Mouse (Mus musculus) hindlimb bud, embryonic 11.5 days (tissue): ENCODE measurements around the gene Dennd1b.

ENCODE experiments used
- DNase-seq: peaks from one replicate; pipeline ENCODE4 v3.0.0-alpha.2; 2012; ENCODE audit warnings: low read depth, low spot score; ENCODE audit errors: extremely low spot score

Dennd1b gene

DNA sequence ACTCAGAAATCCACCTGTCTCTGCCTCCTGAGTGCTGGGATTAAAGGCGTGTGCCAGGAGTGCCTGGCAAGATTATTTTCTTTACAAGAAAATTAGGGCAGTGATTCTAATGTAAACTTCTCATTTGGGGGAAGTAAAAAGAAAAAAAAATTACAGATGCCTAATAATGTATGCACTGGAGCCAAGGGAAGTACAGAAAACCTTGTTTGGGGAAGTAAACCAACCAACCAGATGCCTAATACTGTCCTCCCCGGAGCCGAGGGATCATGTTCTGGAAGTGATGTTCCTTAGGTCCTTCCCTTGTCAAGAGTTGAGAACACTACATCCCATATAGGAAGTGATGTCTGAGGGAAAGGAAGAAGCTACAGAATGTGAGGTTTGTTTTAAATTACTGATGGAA lies 44.2 kb downstream of the Dennd1b start:
- no peak for DNase-seq

DNA sequence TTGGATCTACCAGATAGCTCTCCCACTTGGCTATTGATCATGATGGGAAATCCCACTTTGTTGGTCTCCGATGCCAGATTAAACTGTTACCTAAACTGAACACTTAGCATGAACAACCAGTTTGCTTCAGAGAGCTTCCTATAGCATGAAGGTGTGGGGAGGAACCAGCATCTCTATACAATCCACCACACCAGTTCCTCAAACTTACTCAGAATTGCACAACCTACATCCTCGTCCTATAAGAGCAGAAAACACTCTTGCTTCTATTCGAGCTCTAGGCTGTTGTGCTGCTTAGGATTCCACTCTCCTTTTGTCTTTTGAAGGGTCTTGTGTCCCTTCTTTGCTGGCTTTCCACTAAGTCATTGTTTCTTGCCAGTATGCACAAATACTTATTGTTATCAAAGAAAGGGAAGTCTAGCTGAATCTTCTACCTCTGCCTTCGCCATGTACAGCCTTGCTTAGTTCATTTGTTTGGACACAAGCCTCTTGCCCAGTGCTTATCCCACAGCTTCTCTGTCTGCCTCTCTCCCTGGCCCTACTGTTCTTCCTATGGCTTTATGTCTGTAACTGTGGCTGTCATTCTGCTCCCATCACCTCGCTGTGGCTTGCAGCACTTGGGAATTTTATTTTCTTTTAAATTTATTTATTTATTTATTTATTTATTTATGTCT lies 52.0 kb downstream of the Dennd1b start:
- DNase-seq = no peak

DNA sequence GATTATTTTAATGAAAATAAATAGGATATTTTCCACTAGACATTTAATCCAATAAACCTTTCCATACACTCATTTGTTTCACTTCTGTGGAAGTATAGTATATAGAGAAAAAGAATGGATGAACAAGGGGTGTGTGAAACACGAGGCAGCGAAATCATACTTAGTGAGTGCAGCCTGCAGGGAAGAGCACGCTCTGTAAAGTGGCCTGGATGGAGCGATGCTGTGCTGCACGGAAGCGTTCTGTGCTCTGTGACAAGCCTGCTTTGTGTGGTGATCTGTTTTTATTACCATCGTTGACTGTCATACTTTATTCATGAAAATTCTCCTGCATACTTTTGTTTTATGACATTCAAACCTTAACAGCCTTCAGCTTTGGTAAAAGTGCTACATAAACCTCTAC lies 58.1 kb downstream of the Dennd1b start:
- DNase-seq = no peak

DNA sequence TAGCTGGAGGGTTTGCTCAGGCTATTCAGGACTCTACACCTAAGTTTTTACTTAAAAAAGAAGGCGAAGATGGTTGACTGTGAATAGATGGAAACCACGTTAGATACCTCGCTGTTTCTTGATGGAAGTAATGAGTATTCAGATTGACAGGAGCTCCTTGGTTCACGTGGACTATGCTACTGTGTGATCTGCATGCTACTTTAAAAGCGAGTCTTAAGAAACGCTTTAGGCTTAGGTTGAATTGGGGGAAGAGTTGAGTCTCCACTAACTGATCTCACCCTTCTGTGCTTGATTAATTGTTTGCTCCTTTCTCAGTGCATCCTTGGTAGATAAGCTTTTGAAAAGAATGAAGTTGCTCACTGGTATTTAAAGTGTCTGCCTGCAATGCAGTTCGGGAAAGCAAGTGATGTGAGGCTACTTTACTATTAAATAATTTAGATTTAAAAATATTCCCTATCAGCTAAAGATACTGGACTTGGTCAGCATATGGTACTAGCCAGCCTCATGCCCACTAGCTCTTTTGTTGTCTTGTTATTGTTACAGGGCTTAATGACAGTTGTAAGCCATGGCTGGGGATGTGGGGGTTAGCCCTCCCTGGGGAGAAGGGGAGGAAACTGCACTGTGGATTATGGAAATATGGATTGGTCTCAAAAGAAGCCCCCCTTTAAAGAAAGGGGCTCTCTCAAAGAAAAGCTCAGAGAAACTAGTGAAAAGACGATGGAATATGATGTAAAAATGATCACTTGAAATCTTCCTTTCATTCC lies 62.8 kb downstream of the Dennd1b start:
- no peak for DNase-seq

DNA sequence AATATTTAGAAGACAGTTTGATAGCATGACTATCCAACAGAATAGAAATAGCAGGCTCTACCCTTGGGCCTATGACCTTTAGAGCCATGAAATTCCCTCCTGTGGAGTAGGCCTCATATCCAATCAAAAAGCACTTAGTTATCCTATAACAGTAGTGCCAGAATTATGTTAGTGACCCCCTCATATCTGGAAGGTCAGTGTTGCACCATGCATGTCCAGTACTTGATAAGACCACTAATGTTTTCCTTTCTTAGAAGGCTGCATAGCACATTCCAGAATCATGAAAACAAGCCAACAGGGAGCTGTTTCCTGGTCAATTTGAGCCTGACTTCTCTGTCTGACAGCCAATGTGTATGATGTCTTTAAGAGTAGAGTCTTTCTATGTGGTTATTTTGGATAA lies 66.3 kb downstream of the Dennd1b start:
- no peak for DNase-seq

DNA sequence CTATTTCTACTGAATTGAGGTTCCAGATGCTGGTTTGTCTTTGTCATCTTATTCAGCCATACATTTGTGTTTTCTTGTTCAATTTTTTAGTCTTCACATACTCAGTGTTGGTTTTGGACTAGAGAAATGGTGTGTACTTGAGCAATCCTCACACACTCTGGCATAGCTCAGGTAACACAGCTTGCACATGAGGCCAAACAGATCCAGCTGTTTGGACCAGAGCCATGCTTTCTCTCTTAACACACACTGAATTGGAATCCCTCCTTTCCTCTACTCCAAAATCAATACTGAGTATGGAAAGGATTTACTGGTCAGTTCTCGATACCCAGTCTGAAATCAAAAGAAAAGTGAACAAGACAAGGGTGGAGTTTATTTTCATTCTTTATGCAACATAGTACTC lies 69.2 kb downstream of the Dennd1b start:
- no peak for DNase-seq

DNA sequence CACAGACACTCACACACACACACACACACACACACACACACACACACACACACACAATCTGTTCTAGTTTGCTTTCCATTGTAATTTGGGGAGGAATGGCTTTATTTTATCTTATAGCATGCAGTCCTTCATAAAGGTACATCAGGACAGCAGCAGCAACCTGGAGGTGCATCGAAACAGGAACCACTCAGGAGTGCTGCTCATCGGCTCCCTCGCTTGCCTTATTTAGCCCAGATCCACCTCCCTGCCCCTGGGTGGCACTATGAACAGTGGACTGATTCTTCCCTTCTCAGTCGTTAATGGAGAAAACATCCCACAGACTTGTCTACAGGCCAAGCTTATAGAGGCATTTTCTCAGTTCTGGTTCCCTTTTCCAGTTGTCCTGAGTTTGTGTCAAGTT lies 71.9 kb downstream of the Dennd1b start:
- no peak for DNase-seq

DNA sequence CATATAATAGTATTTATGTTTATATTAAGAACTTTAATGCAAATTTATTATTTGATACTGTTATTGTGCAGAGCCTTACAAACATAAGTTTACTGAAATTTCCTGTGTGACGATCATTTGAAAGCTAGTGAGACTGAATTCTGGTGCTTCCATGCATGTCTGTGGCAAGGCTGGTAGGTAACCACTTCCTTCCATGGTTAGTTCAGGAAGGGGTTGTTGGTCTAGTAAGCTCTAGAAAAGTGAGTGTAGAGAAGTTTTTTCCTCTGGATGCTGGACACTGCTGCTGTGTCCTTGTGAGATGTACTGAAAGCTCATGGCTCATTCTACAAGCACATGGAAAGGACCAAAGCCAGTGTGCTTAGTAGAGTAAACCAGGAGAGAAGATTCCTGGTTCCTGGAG lies 73.1 kb downstream of the Dennd1b start:
- no peak for DNase-seq

DNA sequence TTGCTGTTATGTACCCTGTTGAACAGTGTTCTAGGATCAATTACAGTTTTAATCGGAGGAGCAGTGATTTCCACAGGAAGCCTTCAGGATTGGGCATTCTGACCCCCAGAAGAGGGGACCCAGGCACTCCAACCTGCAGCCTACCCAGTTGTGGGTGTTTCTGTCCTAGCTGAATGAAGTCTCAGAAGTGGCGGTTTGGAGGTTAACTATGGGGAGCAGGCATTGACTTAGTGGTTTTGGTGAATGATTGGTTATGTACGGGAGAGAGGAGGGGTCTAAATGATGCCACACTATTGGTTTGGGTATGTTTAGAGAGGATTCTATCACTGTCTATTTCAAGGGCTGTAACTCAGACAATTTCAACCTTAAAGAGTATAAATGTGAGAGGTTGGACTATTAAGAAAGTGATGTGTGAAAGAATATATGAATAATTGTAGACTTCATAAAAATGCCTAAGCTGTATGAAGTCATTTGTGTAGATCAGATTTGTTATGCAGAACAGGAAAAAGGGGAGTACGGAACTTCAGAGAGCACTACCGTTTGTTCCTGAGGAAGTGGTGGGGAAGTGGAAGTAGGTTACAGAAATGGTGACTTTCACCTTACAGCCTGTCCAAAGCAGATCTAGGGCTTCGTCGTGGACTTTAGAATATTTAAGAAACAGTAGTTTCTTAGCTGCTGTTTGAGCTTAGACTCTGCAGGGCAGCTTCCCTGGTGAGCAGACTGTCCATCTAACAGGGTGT lies 73.7 kb downstream of the Dennd1b start:
- DNase-seq = no peak

DNA sequence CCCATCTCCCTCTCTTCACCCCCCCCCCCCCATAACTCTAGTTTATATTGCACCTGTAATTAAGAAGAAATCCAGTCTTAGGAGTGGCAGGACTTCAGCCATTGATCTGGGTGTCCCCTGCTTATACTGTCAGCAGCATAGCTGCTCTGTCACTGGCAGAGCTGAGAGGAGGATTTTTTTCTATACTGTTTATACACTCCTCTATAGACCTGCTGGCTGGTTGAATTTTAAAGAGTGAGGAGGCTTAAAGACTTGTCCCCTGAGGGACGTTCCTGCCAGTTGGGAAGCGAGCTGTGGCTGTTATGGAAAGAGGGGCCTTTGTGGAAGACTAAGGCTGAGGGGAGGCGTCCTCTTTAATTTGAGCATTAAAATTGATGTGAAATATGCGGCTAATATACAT lies 74.8 kb downstream of the Dennd1b start:
- DNase-seq = no peak

DNA sequence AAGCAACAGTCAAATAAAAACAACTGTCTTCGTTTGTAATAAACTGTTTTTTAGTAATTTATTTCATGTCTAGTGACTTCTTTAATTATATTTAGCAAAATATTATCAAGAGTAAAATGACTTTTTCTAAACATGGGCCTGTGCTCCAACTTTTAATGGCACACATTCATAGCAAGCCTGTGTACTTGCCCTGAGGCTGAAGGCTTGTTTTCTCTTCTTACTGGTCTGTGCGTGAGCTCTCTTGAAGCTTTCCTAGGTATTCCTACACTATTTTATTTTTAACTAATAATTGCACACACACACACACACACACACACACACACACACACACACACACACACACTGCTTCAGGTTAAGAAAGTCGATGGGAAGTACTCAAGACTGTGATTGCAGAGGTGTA lies 75.4 kb downstream of the Dennd1b start:
- no peak for DNase-seq

DNA sequence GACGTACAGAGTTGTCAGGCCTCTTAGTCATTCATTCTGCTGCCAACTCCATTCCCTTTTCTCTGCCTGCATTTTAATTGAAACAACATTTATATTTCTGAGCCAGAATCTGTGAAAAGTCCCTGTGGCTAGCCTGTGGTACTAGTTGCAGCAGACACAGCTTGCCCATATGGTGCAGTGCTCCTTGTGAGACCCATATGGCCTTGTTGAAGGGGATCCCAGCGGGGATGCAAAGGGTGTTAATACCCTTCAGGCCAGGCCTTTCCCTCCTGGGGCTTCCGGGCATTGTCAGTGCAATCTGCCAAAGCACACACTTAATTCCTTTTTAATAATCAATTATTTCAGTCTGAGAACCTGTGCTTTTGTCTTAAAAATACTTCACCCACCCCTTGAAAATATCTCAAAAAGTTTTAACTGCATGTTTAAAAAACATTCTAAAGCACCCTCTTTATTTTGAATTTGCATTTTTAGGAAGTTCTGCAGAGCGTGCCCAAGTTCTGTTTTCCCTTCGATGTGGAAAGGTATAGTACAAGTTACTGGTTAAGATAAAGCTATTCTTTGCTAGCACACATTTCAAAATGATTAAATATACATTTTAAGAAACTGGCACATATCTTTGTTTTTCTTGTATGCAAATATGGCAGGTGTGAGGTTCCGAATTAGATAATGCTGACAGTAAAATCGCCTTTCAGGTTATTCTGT lies 76.4 kb downstream of the Dennd1b start:
- DNase-seq = no peak

DNA sequence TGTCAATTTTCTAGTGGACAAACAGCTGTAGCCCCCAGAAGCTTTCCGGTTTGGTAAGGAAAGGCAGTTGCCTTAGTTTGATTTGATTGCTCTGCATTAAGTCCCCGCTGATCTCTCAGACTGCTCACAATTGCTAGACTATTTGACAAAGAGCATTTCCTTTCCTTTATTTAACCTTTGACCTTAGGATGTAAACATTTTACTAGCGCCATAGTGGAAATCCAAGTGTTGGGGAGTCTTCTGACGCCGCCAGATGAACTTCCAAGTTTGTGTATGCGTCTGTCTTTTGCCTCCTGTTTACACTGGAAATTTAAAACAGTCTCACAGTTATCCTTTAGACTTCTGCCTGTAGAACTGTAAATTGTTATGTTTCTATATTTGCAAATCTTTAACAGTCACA lies 85.8 kb downstream of the Dennd1b start:
- DNase-seq = peak; percentile 42

DNA sequence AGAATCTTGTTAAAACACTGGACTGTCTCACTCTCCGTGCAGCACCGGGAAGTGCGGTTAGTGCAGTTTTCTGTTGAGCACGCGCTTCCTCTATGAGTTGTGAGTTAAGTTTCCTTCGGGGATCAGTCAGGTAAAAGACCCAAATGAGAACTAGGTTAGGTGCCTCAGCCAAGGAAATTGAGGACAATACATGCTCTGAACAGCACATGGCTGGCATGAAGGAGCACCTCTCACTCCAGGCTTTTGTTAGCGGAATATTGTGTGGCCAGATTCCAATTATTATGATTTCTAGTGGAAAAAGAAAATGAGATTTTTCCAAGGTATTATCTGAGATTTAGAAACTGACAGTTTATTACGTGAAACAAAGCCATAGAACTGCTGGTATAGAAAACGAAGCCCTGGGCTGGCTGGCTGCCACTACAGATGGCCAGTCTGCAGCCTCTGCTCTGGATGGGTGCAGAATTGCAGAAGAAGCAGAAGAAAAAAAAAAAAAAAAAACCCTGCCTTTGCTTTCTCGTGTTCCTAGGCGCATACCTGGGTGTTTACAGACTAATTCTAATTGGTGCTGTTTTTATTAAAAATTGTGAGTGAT lies 86.7 kb downstream of the Dennd1b start:
- no peak for DNase-seq

DNA sequence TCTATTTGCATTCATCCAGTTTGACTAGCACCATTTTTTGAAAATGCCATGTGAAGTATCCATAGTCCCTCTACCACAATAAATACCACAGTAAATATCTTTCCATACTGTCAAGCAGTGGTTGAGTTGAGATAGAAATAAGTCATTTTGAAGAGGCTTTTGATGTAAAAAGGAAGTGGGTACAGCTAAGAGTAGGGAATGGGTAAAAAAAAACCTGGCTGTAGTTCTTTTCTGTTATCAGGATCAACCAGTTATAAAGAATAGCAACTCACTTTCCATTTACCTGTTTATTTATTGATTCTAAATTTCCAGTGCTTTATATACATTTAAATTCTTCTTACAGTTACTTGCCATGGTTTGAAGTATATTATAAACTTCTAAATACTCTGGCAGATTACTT lies 89.8 kb downstream of the Dennd1b start:
- no peak for DNase-seq

DNA sequence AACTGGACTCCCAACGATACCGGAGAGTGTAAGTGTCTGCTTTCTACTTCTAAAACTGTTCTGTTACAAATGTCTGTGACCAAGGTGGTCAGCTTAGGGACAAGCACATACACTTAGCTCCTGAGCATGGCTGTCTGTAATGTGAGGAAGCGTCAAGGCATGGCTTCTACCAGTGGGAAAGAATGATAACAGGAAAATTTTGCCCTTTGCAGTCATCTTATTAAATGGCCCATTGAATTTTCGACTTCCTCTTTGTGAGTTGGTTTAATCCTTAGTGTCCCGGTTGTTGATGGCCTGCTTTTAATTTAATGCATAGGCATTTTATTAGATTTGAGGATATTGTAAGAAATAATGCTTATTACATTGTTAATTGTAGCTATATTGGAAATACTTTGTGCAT lies 97.1 kb downstream of the Dennd1b start:
- no peak for DNase-seq

DNA sequence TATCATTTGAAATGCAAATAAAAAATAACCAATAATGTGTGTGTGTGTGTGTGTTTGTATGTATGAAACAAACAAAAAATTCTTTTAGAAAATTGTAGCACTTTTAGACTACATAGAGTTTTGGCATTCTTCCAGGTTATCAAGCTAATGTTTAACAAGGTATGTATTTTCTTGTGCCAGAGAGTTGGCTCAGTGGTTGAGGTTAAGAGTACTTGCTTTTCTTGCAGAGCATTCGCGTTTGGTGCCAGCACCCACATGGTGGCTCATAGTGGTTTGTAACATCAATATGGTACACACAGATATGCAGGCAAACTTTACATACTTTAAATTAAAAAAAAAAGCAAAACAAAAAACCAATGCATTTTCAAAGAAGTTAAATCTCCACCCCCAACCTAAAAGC lies 101.5 kb downstream of the Dennd1b start:
- DNase-seq = no peak

DNA sequence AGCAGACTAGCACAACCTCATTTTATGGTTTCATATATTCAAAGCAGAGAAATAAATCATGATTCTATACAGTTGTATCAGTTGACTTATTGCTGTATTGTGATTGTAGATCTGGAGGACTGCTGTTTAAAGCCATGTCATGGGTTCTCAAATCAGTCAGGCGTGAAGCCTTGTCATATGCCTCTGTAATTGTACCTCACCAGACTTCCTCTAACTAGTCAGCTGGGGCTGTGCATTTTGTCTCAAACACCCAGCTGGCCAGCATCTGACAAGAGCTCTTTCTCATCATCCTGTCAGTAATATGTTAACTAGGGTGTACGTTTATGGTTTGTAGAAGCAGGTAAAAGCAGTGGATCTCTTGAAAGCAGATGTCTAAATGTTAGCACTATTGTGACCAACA lies 104.0 kb downstream of the Dennd1b start:
- no peak for DNase-seq

DNA sequence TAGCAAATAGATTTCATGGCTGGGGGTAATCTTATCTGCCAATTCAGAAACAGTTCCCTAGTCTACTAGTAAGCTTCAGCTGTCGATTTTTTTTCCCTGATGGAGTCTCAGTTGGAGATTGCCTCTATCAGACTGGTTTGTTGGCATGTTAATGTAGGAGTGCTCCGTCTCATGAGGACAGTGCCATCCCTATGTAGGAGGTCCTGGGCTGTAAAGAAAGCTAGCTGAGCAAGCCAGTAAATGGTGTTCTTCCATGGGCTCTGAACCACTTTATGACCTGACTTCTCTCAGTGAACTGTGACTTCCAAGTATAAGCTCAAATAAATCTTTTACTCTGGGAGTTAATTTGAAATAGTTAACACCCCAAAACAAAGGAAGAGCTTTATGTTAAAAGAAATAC lies 107.8 kb downstream of the Dennd1b start:
- DNase-seq = no peak

DNA sequence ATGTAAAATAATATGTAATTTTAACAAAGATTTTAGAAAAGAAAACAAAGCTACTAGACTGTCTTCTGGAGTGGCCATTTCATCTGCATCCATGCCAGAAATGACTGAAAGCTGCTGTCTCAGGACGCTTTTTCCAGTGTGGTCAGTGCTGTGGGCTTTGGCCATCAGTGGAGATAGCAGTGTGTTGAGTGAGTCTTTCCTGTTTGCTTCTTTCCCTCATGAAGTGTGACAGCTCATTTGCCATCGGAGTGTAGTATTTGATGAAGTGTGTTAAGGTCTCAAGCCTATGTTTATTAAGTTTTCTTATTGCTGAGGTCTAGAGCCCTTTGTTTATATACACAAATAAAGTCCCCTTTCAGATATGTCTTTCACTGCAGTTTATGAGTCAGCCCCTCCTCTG lies 112.4 kb downstream of the Dennd1b start:
- DNase-seq = no peak

DNA sequence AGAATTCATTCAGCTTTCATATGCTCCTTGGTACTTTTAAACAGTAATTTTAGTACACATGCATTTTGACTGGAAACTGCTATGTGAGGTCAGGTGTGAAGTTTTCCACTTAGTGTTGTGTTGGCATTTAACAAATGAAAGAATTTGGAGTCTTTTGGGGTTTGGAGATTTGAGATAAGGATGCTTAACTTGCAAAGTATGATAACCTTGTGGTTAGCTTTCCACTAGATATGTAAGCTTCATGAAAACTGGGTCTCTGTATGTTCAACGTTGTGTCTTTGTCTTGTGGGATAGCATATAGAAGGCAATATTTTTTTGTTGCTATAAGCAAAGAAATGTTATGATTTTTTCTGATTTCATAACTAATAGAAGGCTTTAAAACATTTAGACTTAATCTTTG lies 114.8 kb downstream of the Dennd1b start:
- no peak for DNase-seq
